Mouse (Mus musculus) gastrocnemius, postnatal 10 days (tissue): ENCODE results near the gene Lrrc75a. TPM values are rescaled to one million over a fixed set of nuclear protein-coding genes. Genes with fewer than 3 reads are reported as not detected.
"Not testable (repeated sequence)": the region's sequence is repeated elsewhere in the genome, so short reads cannot be mapped to it uniquely, and the experiment has no call there.

Source experiments
- DNase-seq: peaks from one replicate; pipeline ENCODE4 v3.0.0; 2021; ENCODE audit warnings: mixed read lengths
- long read RNA-seq, 2 experiments: library from polyadenylated mRNA; stranded (forward); transcript quantifications; one replicate each; pipeline ENCODE4 v2.0.0; 2021
- total RNA-seq, 2 experiments: library from RNA; stranded (reverse); gene quantifications; 2 replicates each; pipeline ENCODE4 v1.2.3; 2021

Lrrc75a gene
- total RNA-seq, result 10 to 100 TPM; 14.5 to 19.1 TPM
- long read RNA-seq, experiment 1, transcript Lrrc75a-201 (4 exons, 1,984 nt), result major isoform, 21 of 28 reads
- long read RNA-seq, experiment 1, partial matches to known transcripts, result 0 of 28 reads
- long read RNA-seq, experiment 1, other reads (novel, unspliced or antisense), result 6 of 28 reads
- long read RNA-seq, experiment 2, transcript Lrrc75a-201 (4 exons, 1,984 nt), result major isoform, 11 of 11 reads
- long read RNA-seq, experiment 2, partial matches to known transcripts, result 0 of 11 reads
- long read RNA-seq, experiment 2, other reads (novel, unspliced or antisense), result 0 of 11 reads

DNA sequence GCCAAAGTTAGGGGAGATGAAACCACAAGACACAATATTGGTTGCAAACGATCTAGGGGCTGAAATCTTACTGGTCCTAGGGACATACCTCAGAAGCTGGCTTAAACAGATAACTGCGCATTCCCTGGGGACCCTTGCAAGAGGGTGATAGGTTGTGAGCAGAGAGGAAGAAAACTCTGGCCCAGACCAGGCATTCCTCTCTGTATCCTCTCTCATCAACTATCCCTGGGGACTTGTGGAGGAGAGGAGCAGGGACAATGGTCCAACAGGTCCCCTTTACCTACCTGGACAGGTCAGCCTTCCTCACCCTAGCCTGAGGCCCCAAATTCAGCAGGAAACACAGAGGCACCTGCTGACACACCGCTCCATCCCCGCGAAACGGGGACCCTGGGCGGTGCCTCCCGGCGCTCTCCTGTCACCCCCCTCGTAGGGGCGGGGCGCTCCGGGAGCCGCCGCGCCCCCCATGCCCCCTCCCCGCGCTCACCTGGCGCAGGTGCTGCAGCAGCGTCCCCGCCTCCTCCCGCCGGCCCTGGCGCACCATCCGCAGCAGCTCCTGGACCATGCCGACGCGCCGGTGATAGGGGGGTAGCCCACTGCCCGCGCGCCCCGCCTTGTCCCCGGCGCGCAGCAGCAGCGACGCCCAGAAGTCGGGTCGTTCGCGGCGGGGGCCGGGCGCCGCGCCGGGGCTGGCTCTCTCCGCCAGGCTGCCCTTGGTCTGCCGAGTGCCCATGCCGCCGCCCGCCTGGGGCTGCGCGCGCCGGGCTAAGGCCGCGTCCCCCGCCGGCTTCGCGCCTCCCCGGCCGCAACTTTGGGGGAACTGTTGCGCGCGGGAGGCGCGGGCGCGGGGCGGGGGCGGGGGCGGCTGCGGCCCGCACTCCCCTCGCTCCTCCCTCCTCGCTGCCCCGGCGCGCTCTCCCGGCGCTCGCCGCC, at the start of gene Lrrc75a:
TSS of gene Lrrc75a (minus strand) at position 863 of the 930 bp plus-strand sequence.
- peak; percentile 66 for DNase-seq

DNA sequence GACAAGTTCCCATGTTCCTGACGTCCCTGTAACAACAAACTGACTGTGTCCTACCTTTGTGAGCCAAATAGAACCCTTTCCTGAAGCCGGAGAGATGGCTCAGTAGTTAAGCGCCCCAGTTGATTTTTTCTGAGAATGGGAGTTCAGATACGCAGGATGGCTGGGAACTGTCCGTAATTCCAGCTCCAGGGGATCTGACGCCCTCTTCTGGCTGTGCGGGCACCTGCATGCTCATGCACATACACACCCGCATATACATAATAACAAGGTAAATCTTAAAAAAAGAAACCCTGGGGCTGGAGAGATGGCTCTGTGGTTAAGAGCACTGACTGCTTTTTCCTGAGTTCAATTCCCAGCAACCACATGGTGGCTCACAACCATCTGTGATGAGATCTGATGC, 46.8 kb upstream of the Lrrc75a start:
- no peak for DNase-seq

DNA sequence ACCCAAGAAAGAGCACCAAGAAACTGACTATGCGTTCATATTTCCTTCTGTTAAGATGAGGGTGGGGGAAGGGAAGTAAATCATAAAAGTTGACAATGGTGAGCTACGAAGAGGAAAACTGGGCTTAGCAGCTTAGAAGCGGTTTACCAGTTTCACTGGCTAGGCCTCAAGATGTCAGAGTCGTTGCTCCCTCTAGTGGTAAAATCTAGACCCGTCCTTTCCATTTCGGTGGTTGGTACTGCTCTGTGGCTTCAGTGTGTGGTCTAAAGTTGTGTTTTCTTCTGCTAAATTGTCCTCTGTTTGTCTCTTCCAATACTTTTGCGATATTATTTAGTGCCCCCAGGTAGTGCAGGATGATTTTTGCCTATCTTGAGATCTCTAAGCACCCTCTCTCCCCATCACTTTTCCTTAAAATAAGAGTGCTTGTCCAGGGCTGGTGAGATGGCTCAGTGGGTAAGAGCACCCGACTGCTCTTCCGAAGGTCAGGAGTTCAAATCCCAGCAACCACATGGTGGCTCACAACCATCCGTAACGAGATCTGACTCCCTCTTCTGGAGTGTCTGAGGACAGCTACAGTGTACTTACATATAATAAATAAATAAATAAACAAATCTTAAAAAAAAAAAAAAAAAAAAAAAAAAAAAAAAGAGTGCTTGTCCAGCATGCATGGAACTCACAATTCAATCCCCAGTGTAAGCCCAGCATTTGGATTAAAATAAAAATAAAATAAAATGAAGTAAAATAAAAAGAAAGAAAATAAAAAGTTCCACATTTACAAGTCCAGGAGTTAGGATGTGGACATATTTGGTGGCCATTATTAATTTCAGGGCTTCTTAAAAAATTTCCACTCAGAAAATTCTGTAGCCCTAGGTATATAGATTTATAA, 45.2 kb upstream of the Lrrc75a start:
- DNase-seq, result no peak

DNA sequence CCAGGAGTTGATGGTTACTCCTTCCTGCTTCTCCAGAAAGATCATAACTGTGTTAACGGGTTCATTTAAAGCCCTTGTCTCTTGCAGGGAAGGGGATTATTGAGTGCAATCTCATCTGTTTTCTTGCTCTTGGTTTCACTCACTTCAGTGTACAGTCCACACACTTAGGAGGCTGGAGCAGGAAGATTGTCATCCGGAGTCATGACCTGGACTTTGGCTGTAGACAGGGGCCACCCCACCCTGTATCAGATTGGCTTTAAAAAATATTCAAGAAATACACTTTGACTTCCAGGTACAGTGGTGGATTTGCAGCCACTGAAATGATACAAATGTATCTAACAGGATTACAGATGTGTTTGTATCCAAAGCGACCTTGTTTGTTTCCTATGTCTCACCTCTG, 43.3 kb upstream of the Lrrc75a start:
- no peak for DNase-seq

DNA sequence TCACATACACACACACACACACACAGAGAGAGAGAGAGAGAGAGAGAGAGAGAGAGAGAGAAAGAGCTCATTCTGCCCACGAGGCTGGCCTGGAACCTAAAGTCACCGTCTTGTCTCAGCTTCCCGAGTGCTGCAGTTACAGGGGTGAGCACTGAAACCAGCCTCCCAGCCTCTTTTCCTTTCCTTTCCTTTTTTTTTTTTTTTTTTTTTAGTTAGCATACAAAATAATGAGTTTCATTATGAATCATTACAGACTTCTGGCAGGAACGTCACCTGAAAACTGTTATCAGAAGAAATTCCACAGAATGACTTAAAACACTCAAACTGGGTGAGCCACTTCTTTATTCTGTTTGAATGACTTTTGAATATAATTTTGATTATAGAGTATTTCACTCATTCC, 31.6 kb upstream of the Lrrc75a start:
- no peak for DNase-seq

DNA sequence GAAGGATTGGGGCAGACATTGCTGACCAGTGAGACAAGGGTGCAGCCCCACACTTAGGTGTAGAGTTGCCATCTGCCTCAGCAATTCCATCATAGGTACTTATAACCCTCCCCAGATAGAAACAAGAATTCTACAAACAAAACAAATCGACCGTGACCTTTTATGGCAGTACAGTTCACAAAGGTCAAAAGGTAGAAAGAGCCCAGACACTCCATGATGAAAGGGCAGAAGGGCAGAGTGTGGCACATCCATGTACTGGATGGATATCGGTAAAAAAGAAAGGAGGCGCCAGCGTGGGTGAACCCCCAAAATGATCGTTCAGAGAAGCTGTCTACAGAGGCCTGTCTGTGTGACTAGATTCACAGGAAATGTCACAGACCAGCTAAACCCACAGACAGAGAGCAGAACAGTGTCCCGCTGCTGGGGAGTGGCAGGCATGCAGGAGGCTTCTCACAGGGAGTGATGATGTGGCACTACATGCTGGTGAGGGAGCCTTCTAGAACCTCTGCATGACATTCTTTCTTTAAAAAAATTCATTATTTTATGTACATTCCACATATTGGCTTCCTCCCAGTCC, 30.5 kb upstream of the Lrrc75a start:
- DNase-seq, result no peak

DNA sequence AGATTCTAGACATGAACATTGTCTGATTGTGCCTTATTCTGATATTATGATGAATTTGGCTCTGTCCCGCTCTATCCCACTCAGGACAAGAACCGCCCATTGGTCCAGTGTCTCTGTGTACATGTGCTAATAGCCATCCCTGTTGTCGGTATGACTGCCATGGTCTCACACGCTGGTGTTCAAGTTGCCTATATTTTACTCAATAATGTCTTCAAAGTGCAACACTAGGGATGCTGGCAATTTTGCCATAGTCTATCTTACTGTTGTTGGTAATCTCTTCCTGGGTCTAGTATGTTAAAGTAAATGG, 27.9 kb upstream of the Lrrc75a start:
- DNase-seq, result no peak

DNA sequence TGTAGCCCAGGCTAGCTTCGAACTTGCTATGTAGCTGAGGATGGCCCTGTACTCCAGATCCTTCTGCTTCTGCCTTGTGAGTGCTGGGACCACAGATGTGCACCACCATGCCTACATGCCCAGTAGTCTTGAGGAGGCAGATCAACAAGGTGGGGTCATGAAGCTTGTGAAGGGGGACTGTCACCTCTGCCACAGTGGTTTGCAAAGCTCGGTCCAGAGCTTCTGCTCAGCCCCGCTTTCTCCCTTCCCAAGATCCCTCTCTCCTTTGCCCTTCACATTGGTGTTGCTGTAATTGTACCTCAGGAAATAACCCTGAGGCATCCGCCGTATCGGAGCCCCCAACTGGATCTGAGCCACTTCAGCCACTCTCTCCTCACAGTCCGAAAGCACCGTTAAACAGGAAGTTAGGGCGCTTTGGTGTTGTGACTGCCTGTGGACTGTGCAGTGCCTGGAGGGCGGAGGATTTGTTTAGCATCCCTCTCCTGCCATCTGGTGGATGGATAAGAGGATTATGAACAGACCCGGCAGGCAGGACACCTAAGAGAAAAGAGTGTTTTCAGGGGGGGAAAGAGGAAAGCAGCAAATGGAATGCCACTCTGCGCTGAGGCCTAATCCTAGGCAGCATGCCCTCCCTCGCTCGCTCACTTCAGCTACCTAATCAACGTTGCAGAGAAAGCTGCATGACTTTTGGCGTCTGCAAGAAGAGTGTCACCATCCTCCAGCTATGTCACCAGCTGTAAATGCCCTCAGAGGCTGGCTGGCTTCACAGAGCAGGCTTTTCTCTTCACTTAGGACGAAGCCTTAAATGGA, 27.4 kb upstream of the Lrrc75a start:
- peak; percentile 41 for DNase-seq

DNA sequence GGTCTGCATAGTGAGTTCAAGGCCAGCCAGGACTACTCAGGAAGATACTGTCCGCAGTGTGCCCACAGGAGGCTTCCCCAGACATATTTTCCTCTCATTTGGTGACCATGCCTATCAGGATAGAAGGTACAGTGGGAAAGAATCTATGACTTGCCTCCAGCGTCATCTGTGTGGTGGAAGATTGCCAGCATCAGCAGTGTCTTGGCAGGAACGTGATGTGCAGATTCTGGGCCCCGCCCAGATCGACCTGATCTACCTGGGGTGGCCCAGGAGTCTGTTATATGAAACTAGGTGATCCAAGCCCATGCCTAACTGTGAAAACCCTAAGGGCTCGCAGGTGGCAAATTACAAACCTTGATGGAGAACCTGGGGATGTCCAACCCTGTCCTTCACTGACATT, 21.7 kb upstream of the Lrrc75a start:
- DNase-seq, result no peak

DNA sequence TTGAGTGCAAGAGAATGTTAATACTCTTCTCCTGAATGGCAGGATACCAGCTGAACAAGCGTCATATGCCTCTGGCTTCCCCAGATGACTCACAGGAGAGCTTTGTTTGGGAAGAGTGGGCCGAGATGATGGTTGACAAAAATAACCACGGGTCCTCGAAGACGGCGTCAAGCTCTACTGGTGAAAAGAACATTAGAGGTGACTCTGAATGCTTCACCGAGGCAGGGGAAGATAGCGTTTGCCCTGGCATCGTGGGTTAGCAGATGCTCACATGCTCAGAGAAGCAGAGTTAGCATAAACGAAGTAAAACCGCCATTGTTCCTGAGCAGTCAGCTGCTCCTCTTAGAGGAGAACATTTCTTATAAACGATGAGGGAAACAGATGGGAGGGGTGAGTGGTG, 21.1 kb upstream of the Lrrc75a start:
- no peak for DNase-seq

DNA sequence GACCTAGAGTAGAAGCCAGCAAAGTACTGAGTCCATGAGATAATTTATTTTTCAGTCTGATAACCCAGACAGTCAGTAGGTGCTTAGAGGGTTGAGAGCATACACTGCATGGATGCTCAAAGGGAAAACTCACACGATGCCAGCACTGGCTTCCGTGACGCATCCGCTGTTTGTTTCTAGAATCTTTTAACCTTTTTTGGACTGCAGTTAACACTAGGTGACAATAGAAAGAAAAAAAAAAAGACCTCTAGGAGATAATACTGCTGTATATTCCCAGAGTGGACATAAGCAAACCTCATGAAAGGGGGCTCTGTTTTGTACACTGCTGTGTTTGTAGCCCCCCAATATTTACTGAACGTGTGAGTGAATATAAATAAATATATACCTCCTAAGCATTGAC, 20.7 kb upstream of the Lrrc75a start:
- DNase-seq, result no peak

DNA sequence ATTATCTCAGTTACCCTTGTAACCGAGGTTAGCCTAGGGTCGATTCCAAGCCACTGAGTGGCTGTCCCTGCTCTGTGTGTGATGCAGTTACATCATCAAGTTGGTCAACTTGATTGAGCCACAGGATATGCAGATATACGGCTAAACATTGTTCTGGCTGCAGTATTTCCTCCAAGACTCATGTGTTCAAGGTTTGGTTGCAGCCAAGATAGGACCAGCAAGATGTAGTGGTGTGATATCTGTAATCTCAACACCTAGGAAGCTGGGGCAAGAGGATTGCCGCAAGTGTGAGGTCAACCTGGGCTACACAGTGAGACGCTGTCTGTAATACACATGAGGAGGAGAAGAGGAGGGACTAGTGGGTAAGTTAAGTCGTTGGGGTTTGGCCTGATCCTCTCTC, 15.9 kb upstream of the Lrrc75a start:
- DNase-seq, result no peak

DNA sequence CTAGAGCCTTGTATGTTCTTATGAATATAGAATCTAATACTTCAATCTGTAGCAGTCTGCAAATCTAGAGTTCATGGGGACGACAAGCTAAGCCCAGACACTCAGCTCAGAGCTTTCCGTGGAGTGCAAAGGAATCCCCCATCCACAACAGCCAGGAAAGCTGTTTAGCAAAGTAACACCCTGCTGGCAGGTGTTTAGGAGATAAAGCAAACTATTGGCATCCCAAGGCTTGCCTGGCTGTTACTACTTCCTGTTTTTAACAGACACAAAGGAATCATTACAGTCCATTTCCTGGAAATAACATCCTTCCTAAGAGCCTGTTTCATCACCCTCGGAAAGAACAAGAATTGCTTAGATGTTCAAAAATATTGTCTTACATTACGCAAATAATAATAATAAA, 12.6 kb upstream of the Lrrc75a start:
- no peak for DNase-seq

DNA sequence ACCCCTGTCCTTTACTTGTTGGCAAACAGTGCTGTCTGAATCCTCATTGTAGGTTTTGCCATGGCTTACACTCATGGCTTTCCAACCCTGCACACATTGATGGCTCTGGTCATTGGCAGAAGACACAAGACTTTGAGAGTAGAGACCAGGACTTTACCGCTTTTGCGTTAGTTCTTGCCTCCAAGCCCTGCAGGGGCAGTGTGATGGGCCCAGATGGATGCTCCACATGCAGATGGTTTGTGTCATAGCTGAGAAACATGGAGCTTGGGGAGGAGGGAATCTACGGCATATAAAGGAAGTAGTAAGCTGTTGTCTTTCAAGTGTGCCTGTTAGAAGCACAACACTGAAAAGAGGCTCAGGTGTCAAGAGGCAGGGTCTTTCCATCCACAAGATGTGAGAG, 3.8 kb upstream of the Lrrc75a start:
- DNase-seq, result no peak

DNA sequence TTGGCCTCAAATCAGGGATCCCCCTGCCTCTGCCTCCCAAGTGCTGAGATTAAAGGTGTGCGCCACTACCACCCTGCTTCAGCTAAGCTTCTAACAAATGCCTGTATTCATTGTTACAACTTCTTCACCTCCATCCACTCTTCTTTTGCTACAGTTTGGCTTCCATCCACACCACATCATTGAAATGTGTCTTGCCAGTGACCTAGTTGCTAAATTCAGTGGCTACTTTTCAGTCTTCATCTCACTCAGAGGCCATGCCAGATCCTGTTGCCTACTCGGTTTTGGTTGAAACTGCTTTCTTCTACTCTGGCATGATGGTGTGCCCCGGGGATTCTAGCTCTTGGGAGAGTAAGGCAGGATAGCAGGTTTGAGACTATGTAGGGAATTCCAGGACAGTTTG, 3.2 kb upstream of the Lrrc75a start:
- no peak for DNase-seq

DNA sequence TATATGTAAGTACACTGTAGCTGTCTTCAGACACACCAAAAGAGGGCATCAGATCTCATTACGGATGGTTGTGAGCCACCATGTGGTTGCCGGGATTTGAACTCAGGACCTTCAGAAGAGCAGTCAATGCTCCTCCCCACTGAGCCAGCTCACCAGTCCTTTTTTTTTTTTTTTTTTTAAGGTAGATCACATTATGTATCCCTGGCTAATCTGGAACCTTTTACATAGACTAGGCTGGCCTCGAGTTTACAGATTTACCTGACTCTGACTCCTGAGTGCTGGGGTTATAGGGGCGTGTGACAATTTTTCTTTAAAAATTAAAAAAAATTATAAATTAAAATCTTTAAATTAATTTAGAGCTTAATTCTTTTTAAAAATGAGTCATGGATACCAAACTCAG, 1.5 kb upstream of the Lrrc75a start:
- not testable (repeated sequence) for DNase-seq

DNA sequence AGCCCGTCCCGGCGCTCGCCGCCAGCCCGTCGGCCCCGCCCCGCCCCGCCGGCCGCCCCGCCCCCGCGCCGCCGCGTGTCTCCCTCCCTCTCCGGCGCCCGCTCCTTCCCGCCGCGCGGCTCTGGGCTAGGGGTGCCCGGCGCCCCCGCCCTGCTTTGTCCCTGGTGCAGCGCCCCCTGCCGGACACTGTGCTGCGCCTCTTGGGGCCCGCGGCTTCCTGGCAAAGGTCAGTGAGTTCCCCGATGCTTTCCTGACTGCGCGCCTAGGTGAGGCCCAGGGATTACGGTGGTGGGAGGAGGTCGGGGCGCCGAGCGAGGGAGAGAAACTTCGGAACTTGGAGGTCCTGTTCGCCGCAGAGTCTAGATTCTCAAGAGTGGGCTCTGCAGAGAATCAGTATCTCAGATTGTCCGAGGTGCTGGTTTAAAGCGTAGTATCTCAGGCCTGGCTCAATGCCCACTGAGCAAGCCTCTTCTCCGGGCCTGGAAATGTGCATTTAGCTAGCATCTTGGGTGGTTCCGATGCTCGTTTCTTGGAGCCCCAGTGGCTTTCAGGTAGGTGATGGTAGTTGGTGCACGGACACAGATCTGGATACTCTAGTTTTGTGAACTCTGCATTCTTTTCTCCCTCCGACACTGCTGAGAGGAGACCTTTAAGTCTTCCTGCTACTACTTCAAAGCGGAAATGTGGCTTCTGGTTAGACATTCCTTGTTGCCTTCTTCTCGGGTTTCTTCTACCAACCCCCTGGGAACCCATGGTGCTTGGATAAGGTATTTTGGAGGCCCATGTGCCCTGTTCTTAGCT, 468 bp upstream of the Lrrc75a start, which contains the start of gene Mmgt2:
TSS of gene Mmgt2 (plus strand) at position 74 of the 801 bp plus-strand sequence.
- peak; percentile 99 for DNase-seq

DNA sequence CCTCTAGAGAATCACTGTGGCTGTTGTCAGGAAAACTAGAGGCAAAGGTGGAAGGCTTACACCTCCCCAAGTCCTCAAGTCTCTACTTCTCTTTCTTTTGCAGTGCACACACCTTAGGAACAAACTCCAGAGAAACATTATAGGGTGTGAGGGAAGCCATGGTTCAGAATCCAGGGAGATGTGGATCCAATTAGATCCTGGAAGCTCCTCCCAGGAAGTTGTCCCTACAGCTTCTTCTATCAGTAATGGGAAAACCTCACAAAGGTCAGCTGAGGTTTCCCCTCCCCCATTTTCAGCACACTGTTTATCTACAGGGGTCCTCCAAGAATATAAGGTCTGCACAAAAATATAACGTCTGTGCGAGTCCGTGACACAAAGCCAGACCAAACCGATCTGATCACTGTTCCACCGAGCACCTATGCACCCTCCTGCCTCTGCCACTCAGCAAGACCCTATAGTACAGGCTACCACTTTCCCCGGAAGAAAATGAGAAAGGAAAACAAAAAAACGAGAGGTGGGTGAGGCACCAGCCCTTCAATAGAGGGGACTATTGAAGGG, 1.3 kb downstream of the Lrrc75a start:
- DNase-seq, result no peak

DNA sequence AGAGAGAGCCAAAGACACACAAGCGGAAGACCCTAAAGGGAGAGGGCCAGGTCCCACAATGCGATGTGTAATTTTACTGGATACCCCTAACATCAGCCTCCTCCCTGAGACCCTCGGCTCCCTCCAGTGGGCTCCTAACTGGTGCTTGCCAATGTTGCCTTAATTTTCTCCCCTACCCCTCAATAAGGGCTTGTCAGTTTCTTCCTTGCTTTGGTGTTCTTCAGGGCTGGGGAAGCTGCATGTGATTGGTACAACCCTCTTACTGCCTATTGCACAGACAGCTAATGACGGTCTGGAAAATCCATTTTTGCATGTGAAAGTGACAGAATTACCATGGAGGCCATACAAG, 1.9 kb downstream of the Lrrc75a start:
- DNase-seq, result no peak
